Mouse (Mus musculus): Measurements from ENCODE around the gene Gatd1. TPM values are rescaled to one million over a fixed set of nuclear protein-coding genes. Genes with fewer than 3 reads are reported as not detected.

Gatd1 gene
- polyA plus RNA-seq (2017; shearing (Covaris generic)): 24.6 TPM

GRCm38 (mm10) chr7:141413809-141414584 lies at the start of gene Gatd1:
Gene Gatd1, minus strand, starts transcription at chr7:141414136.

GRCm38 (mm10) chr7:141460391-141461113 lies 46.6 kb upstream of the Gatd1 start, which contains the start of gene Cracr2b:
Gene Cracr2b, plus strand, starts transcription at chr7:141461094.

GRCm38 (mm10) chr7:141454967-141455551 lies 41.1 kb upstream of the Gatd1 start, which contains the start of gene Pnpla2:
Gene Pnpla2, plus strand, starts transcription at chr7:141455198.

GRCm38 (mm10) chr7:141447110-141447991 lies 33.4 kb upstream of the Gatd1 start, which contains the start of gene Rplp2:
Gene Rplp2, plus strand, starts transcription at chr7:141447370.

GRCm38 (mm10) chr7:141443828-141444237 lies 29.9 kb upstream of the Gatd1 start, which contains the start of gene Pidd1:
Gene Pidd1, minus strand, starts transcription at chr7:141444025.

GRCm38 (mm10) chr7:141437178-141438120 lies 23.5 kb upstream of the Gatd1 start, which contains the start of gene Slc25a22:
Gene Slc25a22, minus strand, starts transcription at chr7:141437892.

GRCm38 (mm10) chr7:141429310-141429709 lies 15.4 kb upstream of the Gatd1 start, which contains the start of gene Cend1:
Gene Cend1, minus strand, starts transcription at chr7:141429491.

GRCm38 (mm10) chr7:141391625-141392551 lies 22.0 kb downstream of the Gatd1 start, which contains the start of gene Taldo1:
Gene Taldo1, plus strand, starts transcription at chr7:141392199.

Other genes starting within 250 kb of the Gatd1 start
- 79.7 TPM for gene Rnh1, start 241.3 kb downstream of the Gatd1 start, polyA plus RNA-seq (2017; shearing (Covaris generic))
- gene Hras, start 220.1 kb downstream of the Gatd1 start, polyA plus RNA-seq (2017; shearing (Covaris generic)): 22.4 TPM
- gene Lrrc56, start 220.0 kb downstream of the Gatd1 start, polyA plus RNA-seq (2017; shearing (Covaris generic)): 1.9 TPM
- gene Lmntd2, start 200.1 kb downstream of the Gatd1 start, polyA plus RNA-seq (2017; shearing (Covaris generic)): 12.7 TPM
- gene Rassf7, start 198.3 kb downstream of the Gatd1 start, polyA plus RNA-seq (2017; shearing (Covaris generic)): 7.9 TPM
- gene Phrf1, start 185.4 kb downstream of the Gatd1 start, polyA plus RNA-seq (2017; shearing (Covaris generic)): 81.8 TPM
- gene Irf7, start 147.7 kb downstream of the Gatd1 start, polyA plus RNA-seq (2017; shearing (Covaris generic)): 210 TPM
- gene Cdhr5, start 137.3 kb downstream of the Gatd1 start, polyA plus RNA-seq (2017; shearing (Covaris generic)): not detected
- gene Sct, start 135.0 kb downstream of the Gatd1 start, polyA plus RNA-seq (2017; shearing (Covaris generic)): not detected
- gene Drd4, start 122.1 kb downstream of the Gatd1 start, polyA plus RNA-seq (2017; shearing (Covaris generic)): not detected
- gene Deaf1, start 86.4 kb downstream of the Gatd1 start, polyA plus RNA-seq (2017; shearing (Covaris generic)): 52.5 TPM
- gene Tmem80, start 86.4 kb downstream of the Gatd1 start, polyA plus RNA-seq (2017; shearing (Covaris generic)): 21.2 TPM
- gene Eps8l2, start 75.3 kb downstream of the Gatd1 start, polyA plus RNA-seq (2017; shearing (Covaris generic)): not detected
- 199 TPM for gene Taldo1, start 21.9 kb downstream of the Gatd1 start, polyA plus RNA-seq (2017; shearing (Covaris generic))
- gene Cend1, start 15.4 kb upstream of the Gatd1 start, polyA plus RNA-seq (2017; shearing (Covaris generic)): not detected
- gene Slc25a22, start 23.8 kb upstream of the Gatd1 start, polyA plus RNA-seq (2017; shearing (Covaris generic)): 50.9 TPM
- 3.6 TPM for gene Pidd1, start 29.9 kb upstream of the Gatd1 start, polyA plus RNA-seq (2017; shearing (Covaris generic))
- gene Rplp2, start 33.2 kb upstream of the Gatd1 start, polyA plus RNA-seq (2017; shearing (Covaris generic)): 1,923 TPM
- 131 TPM for gene Pnpla2, start 41.1 kb upstream of the Gatd1 start, polyA plus RNA-seq (2017; shearing (Covaris generic))
- gene Cracr2b, start 47.0 kb upstream of the Gatd1 start, polyA plus RNA-seq (2017; shearing (Covaris generic)): 0.66 TPM
- 2.5 TPM for gene Cd151, start 53.3 kb upstream of the Gatd1 start, polyA plus RNA-seq (2017; shearing (Covaris generic))
- gene Polr2l, start 61.0 kb upstream of the Gatd1 start, polyA plus RNA-seq (2017; shearing (Covaris generic)): 21.1 TPM
- 0.44 TPM for gene Tspan4, start 61.1 kb upstream of the Gatd1 start, polyA plus RNA-seq (2017; shearing (Covaris generic))
- gene Chid1, start 125.7 kb upstream of the Gatd1 start, polyA plus RNA-seq (2017; shearing (Covaris generic)): 11.3 TPM
- 47.9 TPM for gene Ap2a2, start 148.0 kb upstream of the Gatd1 start, polyA plus RNA-seq (2017; shearing (Covaris generic))
- gene Muc6, start 241.2 kb upstream of the Gatd1 start, polyA plus RNA-seq (2017; shearing (Covaris generic)): 0.27 TPM